Mouse (Mus musculus) olfactory bulb, adult 2 months (tissue): Measurements from ENCODE around the gene Efnb3.

ENCODE experiments used
- CTCF ChIP-seq: fragments of 200-500 bp; IDR thresholded peaks from 2 replicates; pipeline ENCODE4 v1.5.1; 2012; ENCODE audit warnings: low read depth, mild to moderate bottlenecking, low read length, moderate library complexity; ENCODE audit not compliant: insufficient read depth
- POLR2A ChIP-seq: fragments of 200-500 bp; IDR thresholded peaks from 2 replicates; pipeline ENCODE4 v1.6.1; 2012; ENCODE audit warnings: mild to moderate bottlenecking, low read depth, low read length, moderate library complexity; ENCODE audit not compliant: insufficient read depth

DNA sequence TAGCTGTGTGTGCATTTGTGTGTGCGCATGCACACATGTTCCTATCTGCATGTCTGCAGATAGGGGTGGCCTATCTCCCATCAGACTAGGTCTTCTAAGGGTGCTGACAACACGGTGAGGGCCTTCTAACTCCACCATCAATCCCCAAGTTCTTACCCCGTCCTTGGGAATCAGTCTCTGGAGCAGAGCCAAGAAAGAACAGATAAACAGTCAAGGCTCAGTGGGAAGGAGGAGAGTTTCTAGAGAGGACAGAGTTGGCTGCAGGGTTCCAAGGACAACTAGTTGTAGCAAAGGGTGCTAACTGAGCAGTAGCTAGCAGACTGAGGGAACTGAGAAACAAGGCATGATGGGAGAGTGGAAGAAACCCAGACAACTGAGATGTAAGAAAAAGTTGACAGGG, 41.8 kb upstream of the Efnb3 start:
- TF ChIP-seq CTCF (no peak), POLR2A (no peak)
